Mouse (Mus musculus) activated CD4-positive, CD25-positive, alpha-beta regulatory T cell, adult 4 months (primary cell): ENCODE data around the gene Ush2a. TPM values are rescaled to one million over a fixed set of nuclear protein-coding genes. Genes with fewer than 3 reads are reported as not detected.

Source experiments
- ATAC-seq: one replicate; pipeline ENCODE4 v1.8.0; 2017
- polyA plus RNA-seq, 2 experiments: library from polyadenylated mRNA; unstranded; fragments of 100-300 nt; shearing (Covaris generic); gene quantifications; one replicate each; pipeline ENCODE4 v1.2.1; 2017

Gene Ush2a
- polyA plus RNA-seq, 2 experiments from 2014 or later, result 0.08 TPM; not detected in 1

- no peak for ATAC-seq
Measured at GRCm38 (mm10) chr1:188549686-188550085, 287.9 kb downstream of the Ush2a start.

DNA sequence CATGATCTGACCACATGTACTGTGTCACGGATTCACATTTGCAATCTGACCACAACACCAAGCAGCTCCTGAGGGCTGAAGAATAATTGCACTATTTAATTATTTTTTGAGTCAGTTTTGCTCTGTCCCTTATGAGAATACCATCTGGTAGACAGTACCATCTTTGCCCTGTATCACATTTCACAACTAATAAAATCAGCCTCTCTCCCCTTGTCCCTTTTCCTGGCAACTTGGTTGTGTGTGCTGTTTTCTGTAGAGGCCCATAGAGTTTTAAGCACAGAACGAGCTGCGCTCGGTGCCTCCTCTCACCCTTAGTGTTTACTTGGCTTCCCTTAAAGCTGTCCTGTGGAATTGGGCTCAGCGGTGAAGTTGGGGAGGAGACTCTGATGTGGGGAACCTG, 290.0 kb downstream of the Ush2a start:
- ATAC-seq, result no peak

- ATAC-seq, result no peak
Measured at GRCm38 (mm10) chr1:188558911-188559310, 297.1 kb downstream of the Ush2a start.

DNA sequence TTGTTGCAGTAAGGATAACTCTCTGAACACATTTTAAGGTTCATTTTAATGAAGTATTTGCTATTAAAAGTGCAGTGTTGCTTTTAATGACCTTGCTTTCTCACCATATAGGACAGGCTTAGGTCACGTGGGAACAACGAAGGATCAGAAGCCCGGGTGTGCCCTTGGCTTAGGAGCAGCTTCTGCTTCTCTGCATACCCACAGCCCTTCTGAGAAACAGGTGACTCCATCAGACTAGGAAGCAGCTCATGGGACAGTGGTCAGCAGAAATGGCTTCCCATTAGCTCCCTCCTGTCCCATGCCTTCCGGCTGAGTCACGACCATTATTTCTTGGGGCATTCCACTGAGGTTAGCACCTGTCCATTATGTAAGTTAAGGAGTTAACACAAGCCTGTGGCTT, 304.4 kb downstream of the Ush2a start:
- no peak for ATAC-seq

GRCm38 (mm10) chr1:188567486-188567885, 305.7 kb downstream of the Ush2a start:
- ATAC-seq, result no peak

DNA sequence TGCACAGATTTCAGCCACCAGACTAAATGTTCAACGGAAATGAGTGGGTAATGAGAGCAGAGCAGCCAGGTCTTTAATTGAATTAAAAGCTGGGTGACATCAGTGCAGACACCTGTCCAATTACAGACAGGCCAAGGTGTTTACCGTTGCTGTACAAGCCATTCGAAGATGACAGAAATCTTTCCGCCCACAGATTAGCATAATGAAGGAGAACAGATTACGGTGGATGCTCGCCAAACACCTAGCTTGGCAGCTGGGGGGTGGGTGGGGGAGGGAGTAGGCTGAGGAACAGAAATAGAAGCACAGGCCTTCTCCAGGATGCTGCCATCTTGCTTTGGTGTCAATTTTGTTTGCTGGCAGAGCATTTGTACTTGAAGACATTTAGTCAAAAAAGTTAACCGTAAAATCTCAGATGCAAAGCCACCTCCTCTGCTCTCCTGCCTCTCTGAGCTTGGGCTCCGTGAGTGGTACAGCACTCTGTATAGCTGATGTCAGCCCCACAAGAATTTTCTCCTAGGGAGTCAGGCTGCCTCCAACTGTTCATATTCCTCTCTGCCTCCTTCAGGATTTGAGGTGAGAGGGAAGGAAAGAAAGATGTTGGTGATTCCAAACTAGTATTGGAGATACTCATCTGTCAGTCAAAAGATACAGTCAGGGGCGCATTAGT, 306.6 kb downstream of the Ush2a start:
- no peak for ATAC-seq

DNA sequence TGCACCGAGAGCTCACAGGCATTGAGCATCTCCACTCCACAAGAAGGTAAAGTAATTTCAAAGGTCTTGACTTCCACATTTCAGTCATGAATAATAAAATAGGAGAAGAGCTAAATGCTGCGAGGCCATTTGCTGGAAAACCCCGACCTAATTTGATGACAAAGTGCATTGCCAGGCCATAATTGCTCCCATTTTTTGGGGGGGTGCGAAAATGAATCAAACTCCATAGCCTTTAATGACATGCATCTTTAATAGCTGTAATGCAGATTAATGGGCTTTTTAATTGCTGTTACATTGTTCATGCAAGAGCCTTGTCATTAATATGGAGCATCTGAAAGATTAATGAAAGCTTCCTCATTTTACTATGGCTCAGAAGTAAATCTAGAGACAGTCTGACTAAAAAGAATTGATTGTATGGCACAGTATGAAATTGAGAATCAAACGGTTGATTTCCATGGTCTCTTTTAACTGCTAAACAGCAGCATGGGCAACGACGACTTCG, 314.5 kb downstream of the Ush2a start:
- no peak for ATAC-seq

DNA sequence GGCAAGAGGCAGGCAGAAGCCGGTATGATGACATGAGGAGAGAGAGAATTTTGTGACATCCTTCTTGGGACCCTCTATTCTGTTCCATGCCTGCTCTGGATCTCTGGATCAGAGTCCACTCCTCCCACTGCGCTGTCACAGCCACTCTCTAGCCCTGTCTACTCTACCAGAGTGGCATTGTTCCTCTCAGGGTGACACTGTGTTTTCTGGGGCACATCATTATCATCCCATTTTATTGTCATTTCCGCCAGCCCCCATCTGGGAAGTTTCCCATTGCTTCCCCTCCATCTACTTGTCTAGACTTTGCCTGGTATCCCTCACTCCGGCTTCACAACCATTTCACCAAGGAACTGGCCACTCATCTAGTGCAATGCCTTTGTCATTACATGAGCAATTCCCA, 315.6 kb downstream of the Ush2a start:
- ATAC-seq, result no peak

DNA sequence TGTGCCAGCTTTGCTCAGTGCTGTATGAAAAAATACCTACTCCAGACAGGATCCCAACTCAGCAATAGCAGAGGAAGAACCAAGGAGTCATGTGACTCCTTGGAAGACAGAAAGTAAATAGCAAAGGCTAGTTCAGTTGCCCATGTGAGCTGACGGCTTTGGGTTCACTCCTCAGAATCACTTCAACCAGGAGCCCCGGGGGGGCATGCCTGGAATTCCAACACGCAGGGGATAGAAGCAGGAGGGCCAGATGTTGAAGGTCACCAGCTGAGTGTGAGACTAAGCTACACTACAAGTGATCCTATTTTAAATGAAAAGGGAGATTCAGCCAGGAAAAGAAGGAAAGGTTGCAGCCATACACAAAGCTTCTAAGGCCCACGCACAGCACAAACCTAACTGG, 319.3 kb downstream of the Ush2a start:
- ATAC-seq, result no peak

- no peak for ATAC-seq
Measured at GRCm38 (mm10) chr1:188595251-188595650, 333.4 kb downstream of the Ush2a start.

- ATAC-seq, result no peak
Measured at GRCm38 (mm10) chr1:188598052-188598451, 336.2 kb downstream of the Ush2a start.

GRCm38 (mm10) chr1:188599134-188599533, 337.3 kb downstream of the Ush2a start:
- ATAC-seq, result no peak

DNA sequence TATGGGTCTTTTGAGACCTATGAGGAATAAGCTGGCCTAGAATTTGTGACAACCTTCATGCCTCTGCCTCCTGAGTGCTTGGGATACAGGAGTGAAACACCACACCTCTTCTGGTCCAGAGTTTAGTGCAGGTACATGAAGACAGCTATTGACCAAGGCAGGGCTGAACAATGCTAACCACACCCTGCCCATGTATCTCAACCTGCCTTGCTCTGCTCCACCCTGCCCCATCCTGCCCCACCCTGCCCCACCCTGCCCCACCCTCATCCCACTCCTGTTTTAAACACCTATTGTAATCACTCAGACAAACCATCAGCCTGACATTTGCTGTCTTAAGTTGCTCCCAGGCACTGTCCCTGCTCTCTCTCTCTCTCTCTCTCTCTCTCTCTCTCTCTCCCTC, 344.6 kb downstream of the Ush2a start:
- no peak for ATAC-seq

DNA sequence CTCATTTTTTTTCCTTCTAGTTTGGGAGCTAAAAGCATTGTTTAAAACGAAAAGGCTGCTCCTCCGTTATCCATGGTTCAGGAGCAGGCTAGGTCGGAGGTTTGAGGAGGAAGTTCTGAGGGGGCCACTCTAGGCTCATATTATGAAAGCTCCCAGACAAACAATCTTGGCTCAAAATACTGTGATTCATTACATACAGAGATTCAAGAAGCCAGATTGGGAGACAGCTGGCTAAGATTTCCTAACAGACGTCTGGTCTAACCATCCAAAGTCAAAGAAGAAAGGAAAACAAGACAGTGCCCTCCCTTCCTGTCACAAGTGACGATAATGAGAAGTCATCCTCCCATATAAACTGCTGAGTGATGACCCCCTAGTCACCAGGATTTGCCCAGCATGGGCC, 354.7 kb downstream of the Ush2a start:
- no peak for ATAC-seq

DNA sequence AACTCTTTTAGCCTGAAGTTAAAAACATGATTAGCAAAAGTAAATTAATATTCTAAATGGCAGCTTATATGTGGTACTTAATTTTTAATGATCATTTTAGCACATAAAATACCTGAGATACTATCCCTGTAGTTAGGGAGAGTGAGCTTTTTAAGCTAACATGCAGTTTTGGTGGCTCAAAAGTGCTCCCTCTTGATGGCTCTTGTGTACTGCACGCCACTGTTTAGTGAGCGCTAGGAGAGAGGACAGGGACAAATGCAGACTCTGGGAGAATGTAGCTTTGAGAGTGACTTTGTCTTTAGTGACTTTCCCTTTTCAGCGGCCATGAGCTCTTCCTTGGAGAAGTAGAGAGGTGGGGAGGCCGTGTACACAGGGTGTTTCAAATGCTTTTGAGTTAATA, 371.9 kb downstream of the Ush2a start:
- ATAC-seq, result no peak

DNA sequence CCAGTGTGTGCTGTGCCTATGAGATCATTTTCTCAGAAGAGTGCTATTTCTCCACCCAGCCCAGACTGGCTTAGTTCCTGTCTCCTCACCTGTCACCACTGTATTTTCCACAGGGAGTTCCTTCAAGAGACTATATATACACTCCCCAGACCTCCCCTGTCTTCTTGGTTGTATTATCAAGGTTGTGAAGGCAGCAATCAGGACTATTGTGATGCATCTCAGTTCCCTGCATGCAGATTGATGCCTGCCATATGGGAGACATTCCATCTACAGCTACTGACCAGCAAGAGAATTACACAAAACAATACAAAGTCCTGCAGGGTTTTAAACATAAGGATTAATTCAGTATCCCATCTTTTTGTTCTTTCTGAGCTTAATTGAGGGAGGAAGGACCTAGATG, 377.8 kb downstream of the Ush2a start:
- no peak for ATAC-seq

DNA sequence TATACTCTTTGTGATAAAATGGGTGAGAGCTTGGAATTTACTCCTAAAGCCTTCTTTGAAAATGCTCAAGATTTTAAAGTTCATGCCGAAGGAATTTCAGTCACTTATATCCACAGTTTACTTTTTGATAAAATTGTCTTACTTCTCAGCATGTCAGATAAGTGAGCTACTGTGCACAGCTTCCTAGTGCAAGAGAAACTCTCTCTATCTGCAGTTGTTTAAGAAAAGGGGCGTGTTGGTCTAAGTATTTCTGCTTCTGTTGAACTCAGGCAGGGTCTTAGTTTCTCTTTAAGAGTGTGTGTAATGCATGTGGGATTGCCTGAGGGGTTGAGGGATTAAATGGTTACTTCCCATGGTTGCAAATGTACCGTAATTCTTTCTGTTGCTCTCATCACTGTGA, 381.3 kb downstream of the Ush2a start:
- no peak for ATAC-seq

GRCm38 (mm10) chr1:188653001-188653400, 391.2 kb downstream of the Ush2a start:
- no peak for ATAC-seq

DNA sequence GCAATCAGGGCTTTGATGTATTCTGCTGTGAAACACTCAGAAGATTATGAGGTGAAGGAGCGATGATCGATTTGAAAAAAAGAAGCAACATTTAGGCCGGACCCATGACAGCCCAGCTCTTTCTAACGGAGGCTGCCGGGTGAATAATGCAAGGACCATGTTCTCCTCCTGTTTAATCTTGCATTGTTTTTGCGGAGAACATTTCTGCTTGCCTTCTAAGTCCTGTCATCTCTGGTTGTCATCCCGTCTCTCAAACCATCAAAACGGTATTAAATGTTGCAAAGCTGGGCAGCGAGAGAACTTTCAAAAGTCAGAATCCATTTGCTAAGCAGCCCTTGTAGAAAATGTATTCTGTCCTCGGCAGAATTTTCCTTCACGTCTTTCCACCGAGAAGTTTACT, 394.3 kb downstream of the Ush2a start:
- no peak for ATAC-seq

- ATAC-seq, result no peak
Measured at GRCm38 (mm10) chr1:188659159-188659558, 397.3 kb downstream of the Ush2a start.

DNA sequence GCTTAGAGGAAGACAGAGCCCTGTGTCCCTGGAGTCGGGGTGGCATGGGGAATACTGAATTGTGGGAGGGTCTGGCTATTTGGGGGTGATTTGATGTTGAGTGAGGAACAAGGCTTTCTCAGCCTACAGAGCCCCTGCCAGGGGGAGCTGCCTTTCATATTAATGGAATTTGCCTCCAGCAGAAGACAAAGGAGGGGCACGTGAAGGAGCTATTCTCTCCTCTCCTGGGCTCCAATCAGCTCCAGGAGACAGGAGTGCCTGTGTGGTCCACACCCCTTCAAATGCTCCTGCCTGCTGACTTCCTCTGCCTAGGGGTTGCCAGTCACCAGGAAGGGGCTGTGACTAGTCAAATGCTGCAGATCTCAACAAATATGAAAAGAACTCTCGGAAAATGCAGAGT, 398.5 kb downstream of the Ush2a start:
- ATAC-seq, result no peak

DNA sequence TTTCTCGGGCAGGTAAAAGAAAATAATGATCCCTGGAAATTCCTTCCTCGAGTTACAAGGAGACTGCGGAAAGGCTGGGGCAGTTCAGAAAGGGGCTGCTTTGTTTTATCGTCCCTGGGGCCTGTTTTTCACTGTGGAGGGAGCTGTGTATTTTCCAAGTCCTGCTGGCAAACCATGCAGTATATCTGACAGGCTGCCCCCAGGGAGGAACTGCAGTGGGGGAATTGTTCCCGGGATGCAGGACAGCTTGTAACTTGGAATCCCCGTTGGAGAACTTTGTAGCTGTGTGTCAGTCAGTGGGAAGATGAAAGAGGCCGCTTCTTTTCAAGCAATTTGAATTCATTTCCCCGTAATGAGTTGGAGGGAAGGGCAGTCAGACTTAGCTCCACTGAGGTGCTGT, 399.1 kb downstream of the Ush2a start:
- no peak for ATAC-seq

GRCm38 (mm10) chr1:188667460-188667859, 405.6 kb downstream of the Ush2a start:
- ATAC-seq, result no peak

GRCm38 (mm10) chr1:188668513-188668912, 406.7 kb downstream of the Ush2a start:
- ATAC-seq, result no peak

GRCm38 (mm10) chr1:188672871-188673270, 411.0 kb downstream of the Ush2a start:
- no peak for ATAC-seq
